Mouse (Mus musculus): Measurements from ENCODE around the gene Cnr2.

DNA sequence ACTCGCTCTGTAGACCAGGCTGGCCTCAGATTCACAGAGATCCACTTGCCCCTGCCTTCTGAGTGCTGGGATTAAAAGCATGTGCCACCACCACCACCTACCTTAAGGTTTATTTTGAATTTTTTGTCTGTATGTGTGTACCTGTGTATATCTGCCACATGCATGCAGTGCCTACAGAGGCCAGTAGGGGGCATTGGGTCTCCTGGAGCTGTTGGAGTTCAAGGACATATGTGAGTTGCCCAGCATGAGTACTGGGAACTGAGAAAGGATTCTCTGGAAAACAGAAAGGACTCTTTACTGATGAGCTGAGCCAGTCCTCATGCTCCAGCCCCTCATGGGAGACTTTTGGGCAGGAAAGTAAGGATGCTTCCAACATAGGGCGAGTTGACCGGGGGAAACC lies 56.3 kb downstream of the Cnr2 start:
- TF ChIP-seq CTCF (IDR thresholded peaks at IDR 0.05) (peak; percentile 51), EP300 (IDR thresholded peaks at IDR 0.05; ENCODE audit: insufficient read depth, low read depth, low read length) (no peak), POLR2A (IDR thresholded peaks at IDR 0.05; ENCODE audit: insufficient read depth, low read depth, low read length) (no peak)
